Mouse (Mus musculus): ENCODE measurements around the gene Pml. TPM values are rescaled to one million over a fixed set of nuclear protein-coding genes. Genes with fewer than 3 reads are reported as not detected.
"Not testable (repeated sequence)": the region's sequence is repeated elsewhere in the genome, so short reads cannot be mapped to it uniquely, and the experiment has no call there.

The Pml gene
- polyA plus RNA-seq, 1 experiment from 2014 or later, result 7.1 TPM

- no peaks in the 10 kb centered on the region for H3K27me3 ChIP-seq
- H3K9ac ChIP-seq, result no peak overlapping the region
- peaks cover 5% of the 10 kb centered on the region; the same call in 1 of the 2 replicates for H3K36me3 ChIP-seq (ENCODE audit: poor library complexity, severe bottlenecking)
- 57% methylated on average over 12 of the region's 12 CpGs for WGBS
- H3K4me3 ChIP-seq, result no peak overlapping the region
- no peak for ATAC-seq
- H3K9me3 ChIP-seq (replicated peaks), result no peaks in the 10 kb centered on the region
- no peak overlapping the region for H3K4me2 ChIP-seq
- H3K27ac ChIP-seq, result no peak overlapping the region
- H3K4me1 ChIP-seq, result peaks cover 6% of the 10 kb centered on the region
These were observed 19.1 kb upstream of the Pml start for GRCm38 (mm10) chr9:58268384-58269313.

- no peak overlapping the region for H3K9ac ChIP-seq
- H3K9me3 ChIP-seq (replicated peaks), result no peaks in the 10 kb centered on the region
- ATAC-seq, result no peak
- H3K4me2 ChIP-seq, result no peak overlapping the region
- no peak overlapping the region for H3K4me3 ChIP-seq
- H3K36me3 ChIP-seq (ENCODE audit: poor library complexity, severe bottlenecking), result peaks cover 15% of the 10 kb centered on the region
- 68% methylated on average over 3 of the region's 3 CpGs for WGBS
- no peak overlapping the region for H3K27ac ChIP-seq
- H3K27me3 ChIP-seq, result no peaks in the 10 kb centered on the region
- H3K4me1 ChIP-seq, result peaks cover 6% of the 10 kb centered on the region
These were observed 17.5 kb upstream of the Pml start for GRCm38 (mm10) chr9:58267046-58267445.

GRCm38 (mm10) chr9:58266571-58267011 lies 17.0 kb upstream of the Pml start:
- Histone ChIP-seq H3K9ac (no peak overlapping the region), H3K4me1 (peaks cover 6% of the 10 kb centered on the region), H3K27ac (no peak overlapping the region), H3K9me3 (replicated peaks) (no peaks in the 10 kb centered on the region), H3K36me3 (ENCODE audit: poor library complexity, severe bottlenecking) (peaks cover 19% of the 10 kb centered on the region), H3K27me3 (no peaks in the 10 kb centered on the region), H3K4me2 (no peak overlapping the region), H3K4me3 (no peak overlapping the region)
- WGBS, result 46% methylated on average over 4 of the region's 4 CpGs
- no peak for ATAC-seq

- Histone ChIP-seq H3K4me2 (no peak overlapping the region), H3K4me1 (peaks cover 6% of the 10 kb centered on the region), H3K9ac (no peak overlapping the region), H3K27ac (no peak overlapping the region), H3K4me3 (no peak overlapping the region), H3K27me3 (no peaks in the 10 kb centered on the region), H3K9me3 (replicated peaks) (no peaks in the 10 kb centered on the region), H3K36me3 (ENCODE audit: poor library complexity, severe bottlenecking) (peaks cover 29% of the 10 kb centered on the region)
- 75% methylated on average over 3 of the region's 3 CpGs for WGBS
- ATAC-seq, result no peak
These were observed 15.8 kb upstream of the Pml start for GRCm38 (mm10) chr9:58265368-58265767.

GRCm38 (mm10) chr9:58262507-58262906 lies 12.9 kb upstream of the Pml start:
- no peak for ATAC-seq
- peaks cover 6% of the 10 kb centered on the region for H3K4me1 ChIP-seq
- no peak overlapping the region for H3K4me3 ChIP-seq
- H3K9me3 ChIP-seq (replicated peaks), result no peaks in the 10 kb centered on the region
- WGBS, result 97% methylated on average over 5 of the region's 5 CpGs
- H3K4me2 ChIP-seq, result no peak overlapping the region
- no peak overlapping the region for H3K27ac ChIP-seq
- H3K27me3 ChIP-seq, result no peaks in the 10 kb centered on the region
- peaks cover 54% of the 10 kb centered on the region for H3K36me3 ChIP-seq (ENCODE audit: poor library complexity, severe bottlenecking)
- no peak overlapping the region for H3K9ac ChIP-seq

- no peak overlapping the region for H3K27ac ChIP-seq
- H3K27me3 ChIP-seq, result no peaks in the 10 kb centered on the region
- peaks cover 50% of the 10 kb centered on the region for H3K36me3 ChIP-seq (ENCODE audit: poor library complexity, severe bottlenecking)
- H3K9me3 ChIP-seq (replicated peaks), result no peaks in the 10 kb centered on the region
- H3K9ac ChIP-seq, result no peak overlapping the region
- H3K4me3 ChIP-seq, result no peak overlapping the region
- ATAC-seq, result no peak
- 91% methylated on average over 10 of the region's 10 CpGs for WGBS
- no peak overlapping the region for H3K4me2 ChIP-seq
- peaks cover 17% of the 10 kb centered on the region for H3K4me1 ChIP-seq
These were observed 6.4 kb upstream of the Pml start for GRCm38 (mm10) chr9:58255704-58256685.

GRCm38 (mm10) chr9:58255105-58255504 lies 5.5 kb upstream of the Pml start:
- no peak for ATAC-seq
- Histone ChIP-seq H3K9me3 (replicated peaks) (no peaks in the 10 kb centered on the region), H3K4me2 (no peak overlapping the region), H3K4me1 (peaks cover 20% of the 10 kb centered on the region), H3K9ac (no peak overlapping the region), H3K36me3 (ENCODE audit: poor library complexity, severe bottlenecking) (peaks cover 42% of the 10 kb centered on the region), H3K4me3 (no peak overlapping the region), H3K27ac (no peak overlapping the region), H3K27me3 (no peaks in the 10 kb centered on the region)
- WGBS, result 63% methylated on average over 2 of the region's 2 CpGs

GRCm38 (mm10) chr9:58253805-58254122 lies 4.2 kb upstream of the Pml start:
- peak overlapping the region; percentile 84 for H3K4me2 ChIP-seq
- peak overlapping the region; percentile 86 for H3K9ac ChIP-seq
- H3K27me3 ChIP-seq; ATAC-seq; H3K9me3 ChIP-seq (replicated peaks): not testable (repeated sequence)
- H3K36me3 ChIP-seq (ENCODE audit: poor library complexity, severe bottlenecking), result peaks cover 30% of the 10 kb centered on the region
- 73% methylated on average over 5 of the region's 5 CpGs for WGBS
- peaks cover 33% of the 10 kb centered on the region for H3K4me1 ChIP-seq
- peak overlapping the region; percentile 44 for H3K27ac ChIP-seq
- H3K4me3 ChIP-seq, result peak overlapping the region; percentile 80

- no peaks in the 10 kb centered on the region for H3K9me3 ChIP-seq (replicated peaks)
- peak within 1 kb of the TSS; percentile 86 for H3K9ac ChIP-seq
- peaks cover 39% of the 10 kb centered on the region for H3K4me1 ChIP-seq
- H3K27ac ChIP-seq, result peak within 1 kb of the TSS; percentile 44
- peaks cover 26% of the 10 kb centered on the region for H3K36me3 ChIP-seq (ENCODE audit: poor library complexity, severe bottlenecking)
- peak within 1 kb of the TSS; percentile 80 for H3K4me3 ChIP-seq
- peak within 1 kb of the TSS; percentile 84 for H3K4me2 ChIP-seq
- WGBS, result under 1% methylated on average over 31 of the region's 31 CpGs
- H3K27me3 ChIP-seq, result no peaks in the 10 kb centered on the region
- ATAC-seq, result peak; percentile 98
These were observed 3.6 kb upstream of the Pml start, which contains the start of gene Stoml1 for GRCm38 (mm10) chr9:58253033-58253804. Stoml1 (plus strand) TSS chr9:58253164.

- H3K27ac ChIP-seq, result not testable (repeated sequence)
These were observed 1.1 kb upstream of the Pml start for GRCm38 (mm10) chr9:58250730-58251129.

GRCm38 (mm10) chr9:58250322-58250721 lies 736 bp upstream of the Pml start:
- no peak overlapping the region for H3K9ac ChIP-seq
- no peak overlapping the region; the same call in 1 of the 2 replicates for H3K27ac ChIP-seq
- H3K4me3 ChIP-seq, result no peak overlapping the region
- H3K4me2 ChIP-seq, result no peak overlapping the region
- WGBS, result 79% methylated on average over 8 of the region's 8 CpGs
- H3K4me1 ChIP-seq, result peaks cover 52% of the 10 kb centered on the region
- H3K27me3 ChIP-seq, result no peaks in the 10 kb centered on the region
- no peak for ATAC-seq
- H3K9me3 ChIP-seq (replicated peaks), result no peaks in the 10 kb centered on the region
- no peaks in the 10 kb centered on the region for H3K36me3 ChIP-seq (ENCODE audit: poor library complexity, severe bottlenecking)

More at GRCm38 (mm10) chr9:58250730-58251129, 1.1 kb upstream of the Pml start:
- H3K4me2 ChIP-seq; H3K9ac ChIP-seq; H3K4me3 ChIP-seq; H3K36me3 ChIP-seq (ENCODE audit: poor library complexity, severe bottlenecking); ATAC-seq; H3K27me3 ChIP-seq; H3K9me3 ChIP-seq (replicated peaks): not testable (repeated sequence)
- H3K4me1 ChIP-seq, result peaks cover 52% of the 10 kb centered on the region
- WGBS, result 92% methylated on average over 1 of the region's 1 CpGs
